Mouse (Mus musculus): Measurements from ENCODE around the gene Gast.
"Not testable (repeated sequence)": the region's sequence is repeated elsewhere in the genome, so short reads cannot be mapped to it uniquely, and the experiment has no call there.

The Gast gene

DNA sequence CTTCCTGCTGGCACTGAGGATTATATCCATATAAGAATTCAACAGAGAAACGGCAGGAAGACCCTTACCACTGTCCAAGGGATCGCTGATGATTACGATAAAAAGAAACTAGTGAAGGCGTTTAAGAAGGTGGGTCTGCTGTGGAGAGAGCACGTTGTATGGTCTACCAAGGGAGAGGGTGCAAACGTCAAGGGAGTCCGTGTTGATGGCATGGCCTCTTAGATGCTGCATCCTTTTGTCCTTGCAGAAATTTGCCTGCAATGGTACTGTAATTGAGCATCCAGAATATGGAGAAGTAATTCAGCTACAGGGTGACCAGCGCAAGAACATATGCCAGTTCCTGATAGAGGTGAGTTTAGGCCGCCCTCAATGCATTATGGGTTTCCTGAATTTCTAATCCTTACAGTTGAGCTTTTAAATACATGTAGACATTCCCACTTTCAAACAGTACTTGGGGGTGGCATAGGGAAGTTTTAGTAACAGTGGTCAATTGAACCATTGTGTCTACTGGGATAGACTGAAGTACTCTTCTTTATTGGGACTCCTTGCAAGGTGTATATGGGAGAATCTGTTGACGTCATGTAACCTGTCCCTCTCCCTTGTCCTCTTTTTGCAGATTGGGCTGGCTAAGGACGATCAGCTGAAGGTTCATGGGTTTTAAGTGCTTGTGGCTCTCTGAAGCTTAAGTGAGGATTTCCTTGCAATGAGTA, 13.4 kb upstream of the Gast start:
- peak; percentile 56 for DNase-seq (ENCODE audit: low read depth)

DNA sequence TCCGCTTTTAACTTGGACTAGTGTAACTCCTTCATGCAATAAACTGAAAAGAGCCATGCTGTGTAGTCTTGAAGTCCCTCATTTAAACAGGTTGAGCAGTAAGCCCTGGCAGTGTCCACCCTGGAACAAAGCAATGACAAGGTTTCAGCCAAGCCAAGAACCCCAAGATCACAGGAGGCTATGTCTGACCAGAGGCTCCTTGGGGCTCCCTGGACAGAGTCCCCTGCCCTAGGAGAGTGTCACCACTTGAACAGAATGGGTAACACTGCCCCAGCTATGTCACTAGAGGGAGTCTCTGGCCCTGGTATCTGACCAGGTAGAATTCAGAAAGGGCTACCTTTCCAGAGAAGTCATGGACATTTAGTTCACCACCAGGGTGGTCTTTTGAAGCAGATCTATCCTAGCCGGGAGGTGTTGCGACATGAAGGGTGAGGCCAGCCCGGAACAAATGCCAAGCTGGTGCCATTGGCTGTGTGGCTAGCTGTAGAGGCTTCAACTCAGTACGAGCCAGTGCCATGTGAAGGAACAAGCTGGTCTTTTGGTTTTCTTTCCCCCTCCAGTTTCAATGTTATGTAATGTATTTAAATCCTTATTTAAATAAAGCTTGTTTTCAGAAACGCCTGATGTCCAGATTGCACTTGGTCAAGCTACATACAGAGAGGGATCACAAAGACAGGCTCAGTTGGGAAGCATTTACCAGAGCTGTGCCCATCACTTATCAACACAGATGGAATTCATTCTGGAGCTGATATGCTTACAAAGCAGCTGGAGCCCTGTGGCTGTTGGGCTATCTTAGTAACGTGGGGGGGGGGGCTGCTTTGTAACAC, 12.5 kb upstream of the Gast start:
- peak; percentile 58 for DNase-seq (ENCODE audit: low read depth)

GRCm38 (mm10) chr11:100322591-100323258, 11.5 kb upstream of the Gast start:
- peak; percentile 63 for DNase-seq (ENCODE audit: low read depth)

DNA sequence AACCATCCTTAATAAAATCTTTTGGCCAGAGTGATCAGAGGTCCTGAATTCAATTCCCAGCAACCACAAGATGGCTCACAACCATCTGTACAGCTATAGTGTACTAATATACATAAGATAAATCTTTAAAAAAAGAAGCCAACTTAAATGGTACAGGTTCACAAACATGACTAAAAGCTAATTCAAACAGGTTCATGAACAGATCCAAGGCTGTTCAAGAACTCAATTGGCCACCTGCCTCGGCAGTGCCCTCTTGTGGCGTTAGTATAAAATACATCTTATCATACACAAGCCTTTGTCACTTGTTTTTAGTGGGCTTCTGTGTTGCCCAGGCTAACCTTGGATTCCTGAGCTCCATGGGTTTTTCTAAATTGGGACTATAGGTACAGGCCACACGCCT, 10.6 kb upstream of the Gast start:
- DNase-seq (ENCODE audit: low read depth): peak; percentile 90

DNA sequence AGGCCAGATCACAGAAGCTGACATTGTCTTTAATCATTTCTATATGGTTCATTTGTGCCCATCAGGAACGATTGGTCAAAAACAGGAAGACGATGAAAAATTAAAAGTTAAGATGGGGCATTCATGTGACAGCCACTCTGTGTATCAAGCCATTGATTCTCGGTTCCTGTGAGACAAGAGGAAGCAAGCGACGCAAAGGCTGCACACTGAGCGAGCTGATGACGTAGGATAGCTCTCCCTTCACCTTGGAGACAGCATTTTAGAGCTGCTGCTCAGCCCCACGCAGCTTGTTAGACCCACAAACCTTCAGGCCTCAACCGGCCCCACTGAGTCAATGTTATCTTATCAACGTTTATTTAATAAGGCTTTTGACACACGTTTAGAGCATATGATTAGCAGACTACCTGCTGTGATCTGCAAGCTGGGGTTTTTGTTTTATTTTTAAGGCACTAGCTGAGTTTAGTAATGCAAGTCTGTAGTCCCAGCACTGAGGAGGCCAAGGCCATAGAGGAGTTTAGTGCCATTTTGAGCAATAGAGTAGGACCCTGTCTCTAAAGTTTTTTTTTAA, 9.1 kb upstream of the Gast start:
- DNase-seq (ENCODE audit: low read depth): no peak

DNA sequence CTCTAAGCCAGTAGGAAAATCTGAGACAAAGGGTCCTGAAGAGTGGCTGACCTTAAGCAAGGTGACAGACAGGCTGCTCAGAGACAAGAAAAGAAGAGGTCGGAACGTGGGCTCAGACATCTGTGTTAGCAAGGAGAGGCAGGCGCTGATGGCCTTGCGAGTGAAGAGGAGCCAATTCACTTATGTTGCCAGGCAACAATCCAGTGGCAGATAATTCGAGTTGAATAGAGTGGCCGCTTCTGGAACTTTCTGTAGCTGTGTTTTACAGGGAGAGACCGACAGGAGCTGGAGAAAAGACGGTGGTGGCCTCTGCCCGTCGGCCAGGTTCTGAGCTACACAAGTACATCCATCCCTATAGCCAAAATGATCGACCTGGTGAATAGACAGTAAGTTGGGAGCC, 6.9 kb upstream of the Gast start:
- no peak for DNase-seq (ENCODE audit: low read depth)

- DNase-seq (ENCODE audit: low read depth): no peak
Observed at GRCm38 (mm10) chr11:100327761-100328160, 6.4 kb upstream of the Gast start.

DNA sequence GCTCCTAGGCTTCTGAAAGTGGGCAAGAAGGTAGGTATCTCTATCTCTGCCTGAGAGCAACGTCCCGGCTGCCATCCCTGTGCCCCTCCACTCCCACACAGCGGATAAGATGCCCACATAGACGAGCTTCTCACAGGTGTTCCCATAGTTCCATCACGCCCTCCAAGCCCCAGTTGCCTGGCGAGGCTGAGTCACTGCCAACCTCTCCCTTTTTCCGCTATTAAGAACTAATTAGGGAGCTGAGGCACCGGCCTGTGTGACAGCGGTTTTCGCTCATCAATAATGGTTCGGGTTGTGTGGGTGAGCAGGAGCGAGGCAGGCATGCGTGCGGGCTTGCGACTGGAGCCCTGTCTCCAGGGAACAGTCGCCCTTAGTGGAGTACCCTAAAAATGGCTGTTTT, 4.0 kb upstream of the Gast start:
- DNase-seq (ENCODE audit: low read depth): no peak

GRCm38 (mm10) chr11:100330816-100331375, 3.3 kb upstream of the Gast start:
- not testable (repeated sequence) for DNase-seq (ENCODE audit: low read depth)

DNA sequence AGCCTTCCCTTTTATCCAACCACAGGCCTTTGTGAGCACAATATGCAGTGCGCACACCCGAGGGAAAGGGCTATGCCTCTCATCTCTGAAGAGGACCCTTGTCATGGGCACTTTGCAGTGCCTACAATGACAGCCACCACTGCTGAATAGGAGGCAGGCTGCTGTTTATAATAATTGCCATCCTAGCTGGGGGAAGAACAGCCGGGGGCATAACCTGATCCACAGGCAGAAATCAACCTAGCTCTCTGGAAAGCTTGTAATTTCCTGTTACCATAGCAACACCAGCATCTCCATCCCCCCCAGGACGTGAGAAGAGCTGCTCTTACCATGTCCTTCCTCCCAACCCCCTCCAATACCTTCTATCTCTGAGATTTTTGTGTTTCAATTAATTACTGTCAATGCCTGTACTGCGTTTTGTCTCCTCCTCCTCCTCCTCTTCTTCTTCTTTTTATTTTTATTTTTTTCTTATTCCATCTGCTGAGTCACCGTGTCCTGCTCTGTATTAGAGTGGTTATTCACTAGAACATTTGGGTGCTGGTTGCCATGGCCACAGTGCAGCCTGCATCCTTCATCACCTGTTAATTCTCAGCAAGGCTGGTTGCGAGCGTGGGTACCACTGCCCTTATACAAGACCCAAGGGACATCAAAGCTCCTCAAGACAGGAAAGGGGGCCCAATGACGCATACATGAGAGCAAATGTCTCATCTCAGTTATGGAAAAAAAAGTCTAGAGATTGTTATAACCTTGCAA, 1.3 kb upstream of the Gast start:
- no peak for DNase-seq (ENCODE audit: low read depth)

- DNase-seq (ENCODE audit: low read depth): no peak
Observed at GRCm38 (mm10) chr11:100335731-100336130, 1.5 kb downstream of the Gast start.

DNA sequence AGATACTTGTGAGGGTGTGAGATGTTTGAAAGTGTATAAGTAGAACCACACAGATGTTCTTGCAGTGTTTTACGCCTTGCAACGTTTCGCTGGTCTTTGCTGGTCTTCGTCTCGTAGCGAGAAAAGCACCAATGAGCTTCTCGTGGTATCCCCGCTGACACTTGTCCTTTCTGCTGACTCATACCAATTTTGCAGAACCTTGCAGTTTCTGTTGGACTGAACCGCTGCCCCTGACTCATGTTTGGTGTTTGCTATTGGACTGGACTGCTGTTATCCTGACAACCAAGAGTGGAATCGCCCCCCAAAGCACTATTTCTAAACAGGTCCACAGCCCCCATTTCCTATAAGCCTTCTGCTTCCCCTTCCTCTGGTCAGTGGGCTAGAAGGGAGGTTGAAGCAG, 10.1 kb downstream of the Gast start:
- DNase-seq (ENCODE audit: low read depth): no peak

DNA sequence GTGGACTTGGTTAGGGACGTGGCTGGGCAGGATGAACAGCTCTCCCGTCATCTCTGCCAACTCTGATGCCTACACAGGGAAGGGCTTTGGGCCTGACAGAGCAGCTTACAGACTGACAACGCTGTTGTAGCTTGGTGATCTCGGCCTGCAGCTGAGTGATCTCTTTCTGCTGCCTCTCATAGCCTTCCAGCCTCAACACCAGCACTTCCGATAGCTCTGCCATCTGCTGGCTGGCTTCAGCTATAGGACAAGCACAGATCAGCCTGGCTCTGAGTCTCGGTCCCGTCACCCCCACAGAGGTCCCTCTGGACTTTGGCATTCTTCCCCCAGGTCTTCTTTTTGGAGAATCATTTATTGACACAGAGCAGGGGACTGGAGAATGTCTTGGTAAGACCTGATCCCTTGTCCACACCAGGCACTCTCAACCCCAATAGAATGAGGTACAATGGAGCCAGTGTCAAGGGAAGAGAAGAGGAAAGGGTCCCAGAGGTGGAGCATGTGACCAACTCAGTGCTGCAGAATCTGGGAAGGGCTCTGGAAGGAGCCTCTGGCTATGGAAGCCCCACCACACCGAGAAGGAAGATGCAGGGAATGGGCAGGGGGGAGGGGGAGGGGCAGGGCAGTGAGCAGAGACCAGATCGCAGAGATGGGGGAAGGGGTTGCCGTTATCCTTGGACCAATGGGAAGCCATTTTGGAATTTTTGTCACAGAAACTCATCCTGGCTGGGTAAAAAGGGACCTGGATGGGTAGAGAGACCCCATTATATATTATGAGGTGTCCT, 18.1 kb downstream of the Gast start:
- peak; percentile 59 for DNase-seq (ENCODE audit: low read depth)

DNA sequence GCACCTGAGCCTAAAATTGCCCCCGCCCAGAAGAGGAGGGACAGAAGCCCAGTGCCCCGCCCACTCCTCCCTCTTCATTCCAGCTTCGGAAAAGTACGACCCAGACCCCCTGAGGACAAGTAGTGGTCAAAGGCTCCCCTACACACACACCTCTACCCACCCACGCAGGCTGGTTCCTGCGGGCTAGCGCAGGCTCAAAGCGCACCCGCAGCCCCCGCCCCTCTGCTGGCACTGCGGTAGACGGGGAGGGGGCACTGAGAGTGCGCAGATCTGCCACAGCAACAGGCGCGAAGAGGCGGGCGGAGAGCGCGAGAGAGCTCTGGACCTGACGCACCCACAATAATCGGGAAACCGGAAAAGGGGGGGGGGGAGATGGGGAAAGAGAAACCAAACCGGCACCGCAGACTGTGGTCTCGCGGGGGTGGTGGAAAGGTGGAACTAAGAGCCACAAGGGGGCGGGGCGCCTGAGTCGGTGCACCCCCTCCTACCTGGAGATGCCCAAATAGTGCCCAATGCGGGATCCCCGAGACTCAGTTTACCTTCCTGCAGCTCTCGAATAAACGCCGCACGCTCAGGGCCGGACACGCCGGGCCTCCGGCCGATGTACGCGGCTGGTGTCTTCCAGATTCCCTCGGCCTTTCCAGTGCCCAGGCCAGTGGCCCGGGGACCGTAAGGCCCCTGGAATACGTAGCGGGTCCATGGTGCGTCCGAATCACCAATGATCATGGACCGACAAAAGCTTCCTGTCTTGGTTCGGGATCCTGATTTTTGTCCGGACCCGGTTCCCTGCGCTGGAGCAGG, 21.1 kb downstream of the Gast start:
- peak; percentile 83 for DNase-seq (ENCODE audit: low read depth)

DNA sequence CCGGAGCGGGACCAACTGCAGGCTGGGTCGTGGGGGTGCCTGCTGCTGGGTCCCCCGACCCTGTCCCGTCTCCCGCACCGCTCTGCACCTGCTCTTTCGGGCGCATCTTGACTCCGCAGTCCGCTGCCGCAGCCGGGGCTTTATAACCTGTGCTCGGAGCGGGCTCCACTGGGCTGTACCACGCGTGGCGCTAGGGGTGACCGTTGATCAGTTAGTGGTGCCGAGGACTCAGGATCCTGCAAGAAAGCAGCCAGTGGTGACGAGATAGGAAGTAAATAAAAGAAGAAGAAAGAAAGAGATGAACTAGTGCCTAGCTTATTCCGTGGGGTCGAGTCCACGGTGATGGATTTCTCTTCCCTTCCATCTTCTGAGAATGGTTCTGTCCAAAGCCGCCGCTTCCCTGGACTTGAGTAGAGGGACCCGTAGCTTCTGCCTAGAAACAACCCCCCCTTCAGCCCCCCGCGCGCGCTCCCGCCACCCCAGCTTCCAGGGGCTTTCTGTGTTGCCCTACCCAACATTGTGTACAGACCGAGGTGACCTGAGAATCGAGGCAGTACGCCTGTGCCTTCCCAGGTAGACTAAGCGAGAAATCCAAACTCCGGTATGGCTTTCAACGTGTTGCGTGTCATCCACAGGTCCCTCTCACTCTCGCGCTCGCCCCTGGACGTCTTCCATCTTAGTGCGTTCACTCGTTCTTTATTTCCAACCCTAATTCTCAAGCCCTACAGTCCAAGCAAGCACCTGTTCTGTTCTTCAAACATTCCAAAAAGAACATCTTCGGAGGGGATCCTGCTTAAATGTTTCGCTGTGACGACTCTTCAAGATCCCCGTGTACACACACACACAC, 22.0 kb downstream of the Gast start, which contains the start of gene Hap1:
Gene Hap1 (minus strand): TSS at position 157 of the 847 bp plus-strand sequence.
- peak; percentile 62 for DNase-seq (ENCODE audit: low read depth)

DNA sequence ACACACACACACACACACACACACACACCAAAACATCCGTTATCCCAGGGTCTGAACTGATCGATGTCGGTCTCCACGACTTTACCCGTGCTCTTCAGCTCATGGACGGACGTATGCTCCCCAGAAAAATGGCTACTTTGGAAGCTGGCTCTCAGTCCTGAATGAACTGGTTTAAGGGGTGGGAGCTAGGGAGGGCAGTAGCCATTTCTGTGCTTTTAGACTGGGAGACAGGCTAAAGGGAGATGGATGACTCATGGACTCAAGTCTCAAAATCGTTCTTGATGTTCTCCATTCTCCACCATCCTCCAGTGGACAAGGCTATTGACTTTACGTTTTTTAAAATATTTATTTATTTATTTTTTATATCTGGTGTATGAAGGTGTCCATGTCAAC, 22.6 kb downstream of the Gast start:
- DNase-seq (ENCODE audit: low read depth): no peak

- peak; percentile 16 for DNase-seq (ENCODE audit: low read depth)
Observed at GRCm38 (mm10) chr11:100357408-100357807, 23.2 kb downstream of the Gast start.

GRCm38 (mm10) chr11:100360175-100360574, 26.0 kb downstream of the Gast start:
- no peak for DNase-seq (ENCODE audit: low read depth)

GRCm38 (mm10) chr11:100361059-100361458, 26.9 kb downstream of the Gast start:
- DNase-seq (ENCODE audit: low read depth): not testable (repeated sequence)

Measured in naive thymus-derived CD4-positive, alpha-beta T cell, adult 2 months (primary cell).